In genomic region chr5:76013881-76014431, GRCm38 (mm10) we compare ENCODE assay signal across 12 mouse cellular contexts. TPM values are rescaled to one million over a fixed set of nuclear protein-coding genes. Genes with fewer than 3 reads are reported as not detected.
A peak's percentile ranks its signal among the peaks of the same experiment; 100 is the strongest.
DNase-seq lines count a peak whose midpoint lies in the region; ATAC-seq and TF ChIP-seq lines count a peak whose summit lies in the region.
"Had no signal": no experiment of that assay in that cellular context is flagged by ENCODE, and none has a peak within 500 bp of the region (broad histone marks: within the 10 kb centered on the region; RNA-seq: fewer than 3 reads in every experiment).

No protein-coding gene starts in this region.

- no peaks in the 10 kb centered on the region for H3K9me3 ChIP-seq in lung, postnatal 0 days (ENCODE audit: low read length)
- no peaks in the 10 kb centered on the region for H3K9me3 ChIP-seq in hindbrain, embryonic 14.5 days (ENCODE audit: control insufficient read depth, low read length)
- H3K9me3 ChIP-seq: midbrain, embryonic 12.5 days had no signal

- H3K4me3 ChIP-seq in kidney, adult 2 months (ENCODE audit: insufficient read depth, low read depth, low read length) = no peak overlapping the region
- no peak overlapping the region for H3K4me3 ChIP-seq in lung, postnatal 0 days (ENCODE audit: low read depth, low read length)
- no peak overlapping the region for H3K4me3 ChIP-seq in hindbrain, embryonic 14.5 days (replicated peaks; ENCODE audit: low read length)
- H3K4me3 ChIP-seq: midbrain, embryonic 12.5 days had no signal

- WGBS in kidney, adult 2 months = 66% methylated on average over 7 of the region's 7 CpGs
- WGBS in lung, postnatal 0 days = 48% methylated on average over 7 of the region's 7 CpGs
- 69% methylated on average over 7 of the region's 7 CpGs for WGBS in hindbrain, embryonic 14.5 days

- H3K4me1 ChIP-seq in kidney, adult 2 months (ENCODE audit: control insufficient read depth, insufficient read depth, low read length) = no peaks in the 10 kb centered on the region
- H3K4me1 ChIP-seq in lung, postnatal 0 days (ENCODE audit: insufficient read depth, low read depth, low read length) = no peaks in the 10 kb centered on the region
- H3K4me1 ChIP-seq in hindbrain, embryonic 14.5 days (replicated peaks; ENCODE audit: control insufficient read depth, insufficient read depth, low read length) = no peaks in the 10 kb centered on the region
- H3K4me1 ChIP-seq: midbrain, embryonic 12.5 days had no signal

- no peaks in the 10 kb centered on the region for H3K27me3 ChIP-seq in kidney, adult 2 months (replicated peaks; ENCODE audit: control insufficient read depth, insufficient read depth, low read length)
- H3K27me3 ChIP-seq in lung, postnatal 0 days (replicated peaks; ENCODE audit: insufficient read depth, low read length) = no peaks in the 10 kb centered on the region
- no peaks in the 10 kb centered on the region for H3K27me3 ChIP-seq in hindbrain, embryonic 14.5 days (ENCODE audit: control insufficient read depth, insufficient read depth, low read length)
- H3K27me3 ChIP-seq: midbrain, embryonic 12.5 days had no signal

- no peak overlapping the region for H3K4me2 ChIP-seq in lung, postnatal 0 days (replicated peaks; ENCODE audit: low read depth, low read length)
- no peak overlapping the region for H3K4me2 ChIP-seq in hindbrain, embryonic 14.5 days (replicated peaks)
- H3K4me2 ChIP-seq: midbrain, embryonic 12.5 days had no signal

- ATAC-seq in lung, postnatal 0 days = peak; percentile 91
- ATAC-seq in hindbrain, embryonic 14.5 days (ENCODE audit: low FRiP score) = no peak
- ATAC-seq: activated CD4-positive, CD25-positive, alpha-beta regulatory T cell, adult 4 months had no signal

- TF ChIP-seq CTCF in kidney, adult 2 months (conservative IDR thresholded peaks at IDR 0.05; ENCODE audit: insufficient read depth, insufficient read length, low read depth, low read length) = no peak
- no peak for TF ChIP-seq CTCF in lung, postnatal 0 days (IDR thresholded peaks at IDR 0.05)

- no peaks in the 10 kb centered on the region for H3K36me3 ChIP-seq in kidney, adult 2 months (ENCODE audit: control insufficient read depth, insufficient read depth, low read length)
- no peaks in the 10 kb centered on the region for H3K36me3 ChIP-seq in lung, postnatal 0 days (ENCODE audit: insufficient read depth, low read length)
- H3K36me3 ChIP-seq in hindbrain, embryonic 14.5 days (replicated peaks; ENCODE audit: control insufficient read depth, insufficient read depth) = no peaks in the 10 kb centered on the region
- H3K36me3 ChIP-seq: midbrain, embryonic 12.5 days had no signal

- no peak for TF ChIP-seq POLR2A in kidney, adult 2 months (IDR thresholded peaks at IDR 0.05; ENCODE audit: low read depth, low read length)

- H3K9ac ChIP-seq in lung, postnatal 0 days (replicated peaks; ENCODE audit: low read depth) = no peak overlapping the region
- H3K9ac ChIP-seq in hindbrain, embryonic 14.5 days = no peak overlapping the region
- H3K9ac ChIP-seq: midbrain, embryonic 12.5 days had no signal

- peak; percentile 84 for TF ChIP-seq EP300 in lung, postnatal 0 days (IDR thresholded peaks at IDR 0.05)

- H3K27ac ChIP-seq in kidney, adult 2 months (ENCODE audit: insufficient read depth, low read depth, low read length) = peak overlapping the region; percentile 74
- H3K27ac ChIP-seq in lung, postnatal 0 days (ENCODE audit: low read length) = peak overlapping the region; percentile 74
- H3K27ac ChIP-seq in hindbrain, embryonic 14.5 days = no peak overlapping the region
- H3K27ac ChIP-seq: midbrain, embryonic 12.5 days had no signal

- intact Hi-C loops in gastrocnemius, postnatal 14 days (cut with DNase I; ENCODE audit: low total_unique reads) = no loop called here

- peak; percentile 31 for DNase-seq in gastrocnemius, postnatal 14 days
- no peak for DNase-seq in gastrocnemius, adult 8-10 months (ENCODE audit: low spot score in 2 of 2)
- peak; percentile 75 for DNase-seq in heart, adult 8-10 months (ENCODE audit: low spot score)
- DNase-seq in kidney, adult 2 months = peak; percentile 80
- peak; percentile 73 for DNase-seq in lung, postnatal 0 days (ENCODE audit: low spot score)
- no peak for DNase-seq in cerebellum, adult 9-10 months
- DNase-seq in hindbrain, embryonic 14.5 days (ENCODE audit: low spot score) = no peak
- DNase-seq in B cell, adult 2 months = no peak
- DNase-seq: layer of hippocampus, postnatal 36 days; right cerebral cortex, postnatal 14 days had no signal

RNA-seq across cellular contexts. Expression of gene Kdr, which starts 35.7 kb away (rescaled TPM):
- 10 to 100 TPM; 29.8 to 35.8 TPM for total RNA-seq in gastrocnemius, postnatal 14 days (2021)
- total RNA-seq in gastrocnemius, adult 8-10 months (2022) = 10 to 100 TPM; 11.1 to 14.3 (median 11.5) TPM
- 10 to 100 TPM; 62.5 to 87.5 (median 77.7) TPM for total RNA-seq in heart, adult 8-10 months (2022)
- 28.0 and 32.3 TPM in 2 replicates for polyA plus RNA-seq in kidney, adult 2 months (2012; rRNA removed)
- polyA plus RNA-seq in lung, postnatal 0 days (2015; fragmentation: Nextera tagmentation; extraction: Ambion mirVana) = 46.4 and 69.4 TPM in 2 replicates
- polyA plus RNA-seq in hindbrain, embryonic 14.5 days (2014; fragmentation: Nextera tagmentation; extraction: Ambion mirVana) = 25.8 and 29.0 TPM in 2 replicates

Comparison
In these comparisons a context has a peak if more than half of its experiments do, and no peak if none do; other contexts are left out.
1. DNase-seq: peak in gastrocnemius, postnatal 14 days (single experiment), heart, adult 8-10 months (single experiment), kidney, adult 2 months (single experiment) and lung, postnatal 0 days (single experiment); none in gastrocnemius, adult 8-10 months (0 of 2), cerebellum, adult 9-10 months (single experiment), hindbrain, embryonic 14.5 days (single experiment) and B cell, adult 2 months (0 of 2).